Comparison of ENCODE assay signal across 8 mouse cellular contexts in genomic region chr13:63929351-63929750, GRCm38 (mm10).
DNase-seq lines count a peak whose midpoint lies in the region; ATAC-seq and TF ChIP-seq lines count a peak whose summit lies in the region.

No protein-coding gene starts in this region.

- TF ChIP-seq RAD21 in MEL (IDR thresholded peaks at IDR 0.05; ENCODE audit: low read depth, low read length), result peak; percentile 34

- 30% methylated on average over 1 of the region's 1 CpGs for WGBS in heart, embryonic 10.5 days
- 24% methylated on average over 1 of the region's 1 CpGs for whole genome bisulfite sequencing in embryonic facial prominence, embryonic 13.5 days
- 15% methylated on average over 1 of the region's 1 CpGs for WGBS in kidney, postnatal 0 days

- H3K4me3 ChIP-seq in heart, embryonic 10.5 days, result no peak overlapping the region
- no peak overlapping the region for H3K4me3 ChIP-seq in MEL (ENCODE audit: control insufficient read depth in 1 of 2, insufficient read depth in 1 of 2, low read depth in 2 of 2, low read length in 2 of 2)
- H3K4me3 ChIP-seq in embryonic facial prominence, embryonic 13.5 days, result no peak overlapping the region
- no peak overlapping the region for H3K4me3 ChIP-seq in kidney, postnatal 0 days (replicated peaks; ENCODE audit: low read depth, low read length)

- H3K36me3 ChIP-seq in heart, embryonic 10.5 days, result no peaks in the 10 kb centered on the region
- no peaks in the 10 kb centered on the region for H3K36me3 ChIP-seq in MEL (ENCODE audit: control insufficient read depth in 1 of 2, insufficient read depth in 2 of 2, low read length in 2 of 2)
- H3K36me3 ChIP-seq in embryonic facial prominence, embryonic 13.5 days, result no peaks in the 10 kb centered on the region
- no peaks in the 10 kb centered on the region for H3K36me3 ChIP-seq in kidney, postnatal 0 days (ENCODE audit: insufficient read depth, low read length)

- H3K27ac ChIP-seq in heart, embryonic 10.5 days, result 0 out of 2 replicates have a peak overlapping the region, but pooled peaks have one; percentile 50
- no peak overlapping the region for H3K27ac ChIP-seq in MEL (ENCODE audit: control insufficient read depth, low read depth, low read length)
- 0 out of 2 replicates have a peak overlapping the region, but pooled peaks have one; percentile 22 for H3K27ac ChIP-seq in embryonic facial prominence, embryonic 13.5 days
- peak overlapping the region; percentile 42; the same call in 1 of the 2 replicates for H3K27ac ChIP-seq in kidney, postnatal 0 days

- H3K79me2 ChIP-seq in MEL (ENCODE audit: control insufficient read depth, insufficient read depth, low read length, poor library complexity), result no peaks in the 10 kb centered on the region

- no peaks in the 10 kb centered on the region for H3K9me3 ChIP-seq in heart, embryonic 10.5 days
- no peaks in the 10 kb centered on the region for H3K9me3 ChIP-seq in MEL (replicated peaks; ENCODE audit: insufficient read depth, low read length)
- H3K9me3 ChIP-seq in embryonic facial prominence, embryonic 13.5 days, result no peaks in the 10 kb centered on the region
- no peaks in the 10 kb centered on the region for H3K9me3 ChIP-seq in kidney, postnatal 0 days (replicated peaks; ENCODE audit: low read length)

- H3K4me1 ChIP-seq in heart, embryonic 10.5 days, result peaks cover 28% of the 10 kb centered on the region
- H3K4me1 ChIP-seq in MEL (ENCODE audit: control insufficient read depth in 1 of 2, insufficient read depth in 2 of 2, low read length in 2 of 2), result no peaks in the 10 kb centered on the region; a peak in 1 of 4 replicates
- peaks cover 23% of the 10 kb centered on the region; the same call in 1 of the 2 replicates for H3K4me1 ChIP-seq in embryonic facial prominence, embryonic 13.5 days
- peaks cover 8% of the 10 kb centered on the region; the same call in 1 of the 2 replicates for H3K4me1 ChIP-seq in kidney, postnatal 0 days (replicated peaks; ENCODE audit: insufficient read depth, low read length)

- no peak for DNase-seq in heart, embryonic 10.5 days (ENCODE audit: low spot score)
- DNase-seq in heart, adult 9 months (ENCODE audit: low spot score in 2 of 2), result no peak
- no peak for DNase-seq in MEL (ENCODE audit: low read depth, low spot score)
- peak; percentile 87 for DNase-seq in kidney, postnatal 0 days (ENCODE audit: low spot score)
- peak; percentile 51 to 62 for DNase-seq in lung, postnatal 4 days
- DNase-seq in spleen, adult 18-20 months, result no peak
- DNase-seq in T-cell, adult 2 months (ENCODE audit: low spot score), result no peak

- TF ChIP-seq CTCF in MEL (IDR thresholded peaks at IDR 0.05 in 2 of 3, conservative IDR thresholded peaks at IDR 0.05 in 1 of 3; ENCODE audit: control insufficient read depth in 1 of 3, insufficient read depth in 1 of 3, low read depth in 2 of 3, low read length in 3 of 3, poor library complexity in 1 of 3, severe bottlenecking in 1 of 3), result peak in 1 of 3 experiments; percentile 24; a peak in 1 of 6 replicates
- TF ChIP-seq CTCF in kidney, postnatal 0 days (IDR thresholded peaks at IDR 0.05; ENCODE audit: low read depth), result peak; percentile 71

- TF ChIP-seq POLR2A in MEL (IDR thresholded peaks at IDR 0.05; ENCODE audit: control insufficient read depth in 1 of 2, insufficient read depth in 1 of 2, low read depth in 1 of 2, low read length in 2 of 2, poor library complexity in 1 of 2), result no peak

- no peak for TF ChIP-seq EP300 in MEL (IDR thresholded peaks at IDR 0.05; ENCODE audit: low read depth in 1 of 2, low read length in 2 of 2)

- peak; percentile 70; the same call in 1 of the 2 replicates for ATAC-seq in embryonic facial prominence, embryonic 13.5 days (ENCODE audit: insufficient number of reproducible peaks, insufficient read depth, low FRiP score, low TSS enrichment, low read depth)
- peak; percentile 72 for ATAC-seq in kidney, postnatal 0 days (replicated peaks; ENCODE audit: low FRiP score, low read depth)

- no peak overlapping the region for H3K4me2 ChIP-seq in embryonic facial prominence, embryonic 13.5 days
- H3K4me2 ChIP-seq in kidney, postnatal 0 days (ENCODE audit: low read length), result no peak overlapping the region

- no peaks in the 10 kb centered on the region for H3K27me3 ChIP-seq in heart, embryonic 10.5 days (ENCODE audit: insufficient read depth, poor library complexity, severe bottlenecking)
- no peaks in the 10 kb centered on the region; a peak in 2 of 4 replicates for H3K27me3 ChIP-seq in MEL (ENCODE audit: control insufficient read depth in 1 of 2, insufficient read depth in 2 of 2, low read length in 2 of 2)
- H3K27me3 ChIP-seq in embryonic facial prominence, embryonic 13.5 days, result peaks cover 5% of the 10 kb centered on the region; the same call in 1 of the 2 replicates
- H3K27me3 ChIP-seq in kidney, postnatal 0 days (ENCODE audit: insufficient read depth, low read length), result no peaks in the 10 kb centered on the region

- no peak overlapping the region for H3K9ac ChIP-seq in MEL (ENCODE audit: control insufficient read depth, low read depth, low read length, poor library complexity, severe bottlenecking)
- no peak overlapping the region for H3K9ac ChIP-seq in embryonic facial prominence, embryonic 13.5 days
- no peak overlapping the region for H3K9ac ChIP-seq in kidney, postnatal 0 days (ENCODE audit: low read depth, low read length)

TF ChIP-seq in MEL, 35 proteins besides CTCF, POLR2A, EP300 and RAD21:
- TF ChIP-seq SMC3 (IDR thresholded peaks at IDR 0.05; ENCODE audit: low read depth, low read length) (peak; percentile 14; the same call in 1 of the 2 replicates), TBP (IDR thresholded peaks at IDR 0.05; ENCODE audit: low read depth, low read length) (no peak), KAT2A (conservative IDR thresholded peaks at IDR 0.05; ENCODE audit: low read depth, low read length) (no peak)

Comparison
In these comparisons a context has a peak if more than half of its experiments do, and no peak if none do; other contexts are left out.
1. DNase-seq: peak in kidney, postnatal 0 days (single experiment) and lung, postnatal 4 days (2 of 2); none in heart, embryonic 10.5 days (single experiment), heart, adult 9 months (0 of 2), MEL (single experiment), spleen, adult 18-20 months (0 of 2) and T-cell, adult 2 months (single experiment).